Mouse (Mus musculus) testis, adult 2 months (tissue): Measurements from ENCODE around the gene Rnf114. TPM values are rescaled to one million over a fixed set of nuclear protein-coding genes. Genes with fewer than 3 reads are reported as not detected.

Experiments
- H3K27ac ChIP-seq: fragments of 200-500 bp; 2 replicates; pipeline ENCODE4 v1.5.1; 2012; ENCODE audit warnings: low read depth, low read length; ENCODE audit not compliant: control insufficient read depth, insufficient read depth
- H3K27me3 ChIP-seq: fragments of 200-500 bp; 2 replicates; pipeline ENCODE4 v1.6.1; 2012; ENCODE audit warnings: mild to moderate bottlenecking, low read length, moderate library complexity; ENCODE audit not compliant: control insufficient read depth, insufficient read depth
- H3K36me3 ChIP-seq: fragments of 200-500 bp; 2 replicates; pipeline ENCODE4 v1.6.1; 2012; ENCODE audit warnings: mild to moderate bottlenecking, low read length; ENCODE audit not compliant: control insufficient read depth, insufficient read depth
- H3K4me1 ChIP-seq: fragments of 200-500 bp; 2 replicates; pipeline ENCODE4 v1.6.1; 2012; ENCODE audit warnings: low read length; ENCODE audit not compliant: control insufficient read depth, insufficient read depth
- H3K4me3 ChIP-seq: fragments of 200-500 bp; 2 replicates; pipeline ENCODE4 v1.5.1; 2012; ENCODE audit warnings: low read depth, mild to moderate bottlenecking, low read length, moderate library complexity, mixed read lengths; ENCODE audit not compliant: control insufficient read depth
- CTCF ChIP-seq: fragments of 200-500 bp; IDR thresholded peaks from 2 replicates; pipeline ENCODE4 v1.5.1; 2012; ENCODE audit warnings: low read depth, mild to moderate bottlenecking, inconsistent platforms, low read length, moderate library complexity; ENCODE audit not compliant: control insufficient read depth, insufficient read depth, insufficient replicate concordance
- POLR2A ChIP-seq: fragments of 200-500 bp; IDR thresholded peaks from 2 replicates; pipeline ENCODE4 v1.6.1; 2012; ENCODE audit warnings: low read depth, mild to moderate bottlenecking, inconsistent platforms, low read length, moderate library complexity; ENCODE audit not compliant: control insufficient read depth
- polyA plus RNA-seq: library from polyadenylated mRNA; depleted of rRNA; stranded (reverse); fragments of >200 nt; gene quantifications from 2 replicates; pipeline ENCODE4 v1.2.3, GENCODE M21; 2012

The Rnf114 gene
- polyA plus RNA-seq, 1 experiment, result 69.1 TPM

GRCm38 (mm10) chr2:167476762-167477161 is 15.7 kb upstream of the Rnf114 start:
- H3K4me1 ChIP-seq, result no peaks in the 10 kb centered on the region
- H3K27me3 ChIP-seq, result no peaks in the 10 kb centered on the region
- no peak overlapping the region for H3K27ac ChIP-seq
- no peak for TF ChIP-seq CTCF
- no peak for TF ChIP-seq POLR2A
- H3K36me3 ChIP-seq, result no peaks in the 10 kb centered on the region
- H3K4me3 ChIP-seq, result no peak overlapping the region

GRCm38 (mm10) chr2:167478128-167478527 is 14.3 kb upstream of the Rnf114 start:
- no peaks in the 10 kb centered on the region for H3K4me1 ChIP-seq
- H3K36me3 ChIP-seq, result no peaks in the 10 kb centered on the region
- H3K27me3 ChIP-seq, result no peaks in the 10 kb centered on the region
- TF ChIP-seq CTCF, result no peak
- TF ChIP-seq POLR2A, result no peak
- H3K27ac ChIP-seq, result no peak overlapping the region
- no peak overlapping the region for H3K4me3 ChIP-seq

GRCm38 (mm10) chr2:167479501-167479900 is 12.9 kb upstream of the Rnf114 start:
- TF ChIP-seq CTCF, result no peak
- TF ChIP-seq POLR2A, result no peak
- H3K4me3 ChIP-seq, result no peak overlapping the region
- H3K36me3 ChIP-seq, result no peaks in the 10 kb centered on the region
- no peaks in the 10 kb centered on the region for H3K27me3 ChIP-seq
- no peaks in the 10 kb centered on the region for H3K4me1 ChIP-seq
- H3K27ac ChIP-seq, result no peak overlapping the region

- TF ChIP-seq CTCF (no peak), POLR2A (no peak)
Observed at GRCm38 (mm10) chr2:167482681-167483080, 9.8 kb upstream of the Rnf114 start.

GRCm38 (mm10) chr2:167483081-167483826 is 9.2 kb upstream of the Rnf114 start:
- Histone ChIP-seq H3K27me3 (no peaks in the 10 kb centered on the region), H3K4me3 (no peak overlapping the region), H3K36me3 (no peaks in the 10 kb centered on the region), H3K27ac (no peak overlapping the region), H3K4me1 (no peaks in the 10 kb centered on the region)
- no peak for TF ChIP-seq CTCF
- TF ChIP-seq POLR2A, result no peak

More at GRCm38 (mm10) chr2:167482681-167483080, 9.8 kb upstream of the Rnf114 start:
- H3K4me3 ChIP-seq, result no peak overlapping the region
- H3K27me3 ChIP-seq, result no peaks in the 10 kb centered on the region
- H3K27ac ChIP-seq, result no peak overlapping the region
- no peaks in the 10 kb centered on the region for H3K36me3 ChIP-seq
- H3K4me1 ChIP-seq, result no peaks in the 10 kb centered on the region

- Histone ChIP-seq H3K27me3 (no peaks in the 10 kb centered on the region), H3K4me3 (no peak overlapping the region), H3K36me3 (no peaks in the 10 kb centered on the region), H3K4me1 (no peaks in the 10 kb centered on the region), H3K27ac (no peak overlapping the region)
- TF ChIP-seq POLR2A (no peak), CTCF (no peak)
Observed at GRCm38 (mm10) chr2:167483827-167484410, 8.5 kb upstream of the Rnf114 start.

GRCm38 (mm10) chr2:167484932-167485331 is 7.5 kb upstream of the Rnf114 start:
- Histone ChIP-seq H3K27me3 (no peaks in the 10 kb centered on the region), H3K4me1 (no peaks in the 10 kb centered on the region), H3K36me3 (no peaks in the 10 kb centered on the region), H3K27ac (no peak overlapping the region), H3K4me3 (no peak overlapping the region)
- TF ChIP-seq POLR2A (no peak), CTCF (no peak)
